Mouse (Mus musculus) embryonic facial prominence, embryonic 11.5 days (tissue): ENCODE data around the gene Cers6. TPM values are rescaled to one million over a fixed set of nuclear protein-coding genes. Genes with fewer than 3 reads are reported as not detected.

Source experiments
- ATAC-seq: fragments of 200-750 bp; cut with Nextera tagmentation; replicated peaks from 2 replicates; pipeline ENCODE4 v1.8.0; 2017; ENCODE audit warnings: low read depth; ENCODE audit not compliant: insufficient number of reproducible peaks, low FRiP score, low TSS enrichment
- DNase-seq: peaks from one replicate; pipeline ENCODE4 v3.0.0-alpha.2; 2015; ENCODE audit warnings: low spot score
- H3K27ac ChIP-seq: fragments of 300-500 bp; sonication (generic); replicated peaks from 2 replicates; pipeline ENCODE4 v1.5.1; 2014; ENCODE audit warnings: mild to moderate bottlenecking, low read depth, low read length, control low read depth
- H3K27me3 ChIP-seq: fragments of 300-500 bp; sonication (generic); 2 replicates; pipeline ENCODE4 v1.6.1; 2014; ENCODE audit warnings: mild to moderate bottlenecking, low read length, moderate library complexity, mixed read lengths; ENCODE audit not compliant: control insufficient read depth, insufficient read depth
- H3K36me3 ChIP-seq: fragments of 300-500 bp; sonication (generic); replicated peaks from 2 replicates; pipeline ENCODE4 v1.6.1; 2014; ENCODE audit warnings: low read depth, mild to moderate bottlenecking, low read length, moderate library complexity, mixed read lengths; ENCODE audit not compliant: control insufficient read depth, insufficient read depth
- H3K4me1 ChIP-seq: fragments of 300-500 bp; sonication (generic); 2 replicates; pipeline ENCODE4 v1.6.1; 2014; ENCODE audit warnings: low read length, mixed read lengths; ENCODE audit not compliant: control insufficient read depth, insufficient read depth
- H3K4me2 ChIP-seq: fragments of 300-500 bp; sonication (generic); 2 replicates; pipeline ENCODE4 v1.6.1; 2014; ENCODE audit warnings: low read depth, mild to moderate bottlenecking, control low read depth, low read length, moderate library complexity
- H3K4me3 ChIP-seq: fragments of 300-500 bp; sonication (generic); 2 replicates; pipeline ENCODE4 v1.5.1; 2014; ENCODE audit warnings: low read depth, low read length, control low read depth
- H3K9ac ChIP-seq: fragments of 300-500 bp; sonication (generic); replicated peaks from 2 replicates; pipeline ENCODE4 v1.6.1; 2014; ENCODE audit warnings: mild to moderate bottlenecking, control low read depth, low read length
- H3K9me3 ChIP-seq: fragments of 300-500 bp; sonication (generic); replicated peaks from 2 replicates; pipeline ENCODE4 v1.6.1; 2016; ENCODE audit warnings: mild to moderate bottlenecking, low read length, inconsistent platforms, mixed read lengths; ENCODE audit not compliant: control insufficient read depth
- WGBS: fragments of 180-500 bp; shearing (Covaris S2); extraction: QIAGEN DNeasy Blood & Tissue Kit; methylation state at CpG from one replicate; pipeline ENCODE4 v1.1.7; 2014; 5-methylcytosine and 5-hydroxymethylcytosine counted together
- polyA plus RNA-seq: library from polyadenylated mRNA; unstranded; fragments of >200 nt; fragmentation: Nextera tagmentation; extraction: Ambion mirVana; gene quantifications from 2 replicates; pipeline ENCODE4 v1.2.1, GENCODE M21; 2014

The Cers6 gene
- polyA plus RNA-seq, 1 experiment from 2014 or later, result 33.6 TPM

GRCm38 (mm10) chr2:69095836-69096235, 234.6 kb downstream of the Cers6 start:
- H3K4me3 ChIP-seq, result no peak overlapping the region
- no peaks in the 10 kb centered on the region for H3K27me3 ChIP-seq
- DNase-seq, result no peak
- H3K4me1 ChIP-seq, result no peaks in the 10 kb centered on the region
- no peak overlapping the region for H3K4me2 ChIP-seq
- no peaks in the 10 kb centered on the region for H3K9me3 ChIP-seq
- no peaks in the 10 kb centered on the region for H3K36me3 ChIP-seq
- no peak for ATAC-seq
- no peak overlapping the region for H3K27ac ChIP-seq
- H3K9ac ChIP-seq, result no peak overlapping the region

GRCm38 (mm10) chr2:69096821-69097220, 235.6 kb downstream of the Cers6 start:
- no peak for DNase-seq
- H3K9ac ChIP-seq, result no peak overlapping the region
- 88% methylated on average over 4 of the region's 4 CpGs for WGBS
- H3K27me3 ChIP-seq, result no peaks in the 10 kb centered on the region
- H3K27ac ChIP-seq, result no peak overlapping the region
- H3K4me3 ChIP-seq, result no peak overlapping the region
- H3K4me2 ChIP-seq, result no peak overlapping the region
- H3K9me3 ChIP-seq, result no peaks in the 10 kb centered on the region
- no peaks in the 10 kb centered on the region for H3K4me1 ChIP-seq
- H3K36me3 ChIP-seq, result no peaks in the 10 kb centered on the region
- ATAC-seq, result no peak

- Histone ChIP-seq H3K27ac (no peak overlapping the region), H3K9ac (no peak overlapping the region), H3K4me2 (no peak overlapping the region), H3K27me3 (no peaks in the 10 kb centered on the region), H3K4me1 (no peaks in the 10 kb centered on the region), H3K9me3 (no peaks in the 10 kb centered on the region), H3K4me3 (no peak overlapping the region), H3K36me3 (no peaks in the 10 kb centered on the region)
- DNase-seq (no peak), ATAC-seq (no peak)
- whole genome bisulfite sequencing, result 90% methylated on average over 2 of the region's 2 CpGs
Observed at GRCm38 (mm10) chr2:69097526-69097925, 236.3 kb downstream of the Cers6 start.

- 88% methylated on average over 3 of the region's 3 CpGs for WGBS
- ATAC-seq, result no peak
Observed at GRCm38 (mm10) chr2:69098701-69099100, 237.5 kb downstream of the Cers6 start.

GRCm38 (mm10) chr2:69099147-69099546, 237.9 kb downstream of the Cers6 start:
- no peak for DNase-seq
- WGBS, result 95% methylated on average over 7 of the region's 7 CpGs
- no peak for ATAC-seq
- no peak overlapping the region for H3K4me2 ChIP-seq
- no peak overlapping the region for H3K27ac ChIP-seq
- no peak overlapping the region for H3K9ac ChIP-seq
- no peaks in the 10 kb centered on the region for H3K9me3 ChIP-seq
- H3K4me3 ChIP-seq, result no peak overlapping the region
- H3K4me1 ChIP-seq, result no peaks in the 10 kb centered on the region
- no peaks in the 10 kb centered on the region for H3K27me3 ChIP-seq
- H3K36me3 ChIP-seq, result no peaks in the 10 kb centered on the region

More at GRCm38 (mm10) chr2:69098701-69099100, 237.5 kb downstream of the Cers6 start:
- Histone ChIP-seq H3K27me3 (no peaks in the 10 kb centered on the region), H3K4me2 (no peak overlapping the region), H3K9ac (no peak overlapping the region), H3K4me3 (no peak overlapping the region), H3K4me1 (no peaks in the 10 kb centered on the region), H3K27ac (no peak overlapping the region), H3K9me3 (no peaks in the 10 kb centered on the region), H3K36me3 (no peaks in the 10 kb centered on the region)
- DNase-seq, result no peak

- DNase-seq, result peak; percentile 69
- ATAC-seq, result no peak
- H3K36me3 ChIP-seq, result no peaks in the 10 kb centered on the region
- H3K4me1 ChIP-seq, result no peaks in the 10 kb centered on the region
- H3K4me2 ChIP-seq, result no peak overlapping the region
- no peak overlapping the region for H3K27ac ChIP-seq
- WGBS, result 24% methylated on average over 3 of the region's 3 CpGs
- no peak overlapping the region for H3K9ac ChIP-seq
- no peaks in the 10 kb centered on the region for H3K27me3 ChIP-seq
- no peaks in the 10 kb centered on the region for H3K9me3 ChIP-seq
- H3K4me3 ChIP-seq, result no peak overlapping the region
Observed at GRCm38 (mm10) chr2:69100706-69101105, 239.5 kb downstream of the Cers6 start.

- Histone ChIP-seq H3K9ac (no peak overlapping the region), H3K27ac (no peak overlapping the region), H3K4me1 (no peaks in the 10 kb centered on the region), H3K4me3 (no peak overlapping the region), H3K4me2 (no peak overlapping the region), H3K36me3 (no peaks in the 10 kb centered on the region), H3K9me3 (no peaks in the 10 kb centered on the region), H3K27me3 (no peaks in the 10 kb centered on the region)
- DNase-seq (no peak), ATAC-seq (no peak)
- WGBS, result 81% methylated on average over 3 of the region's 3 CpGs
Observed at GRCm38 (mm10) chr2:69103526-69103925, 242.3 kb downstream of the Cers6 start.

- DNase-seq (no peak), ATAC-seq (no peak)
- Histone ChIP-seq H3K27me3 (no peaks in the 10 kb centered on the region), H3K4me2 (no peak overlapping the region), H3K27ac (no peak overlapping the region), H3K4me3 (no peak overlapping the region), H3K36me3 (no peaks in the 10 kb centered on the region), H3K9me3 (no peaks in the 10 kb centered on the region), H3K4me1 (no peaks in the 10 kb centered on the region), H3K9ac (no peak overlapping the region)
- WGBS, result 68% methylated on average over 10 of the region's 10 CpGs
Observed at GRCm38 (mm10) chr2:69104511-69105145, 243.4 kb downstream of the Cers6 start.
